Mouse (Mus musculus) monocyte, adult 2 months (primary cell): ENCODE data around the gene Aqp6.

Experiments
- DNase-seq, 2 experiments: peaks; one replicate each; pipeline ENCODE4 v3.0.0; 2022; ENCODE audit warnings: low spot score in 2 of 2, low read depth in 1 of 2

The Aqp6 gene

GRCm38 (mm10) chr15:99600986-99601822 lies at the start of gene Aqp6:
Gene Aqp6, plus strand, starts transcription at chr15:99601400.
- DNase-seq = no peak

- DNase-seq = no peak
Measured at GRCm38 (mm10) chr15:99553767-99554166, 47.4 kb upstream of the Aqp6 start.

- DNase-seq = no peak
Measured at GRCm38 (mm10) chr15:99558947-99559346, 42.3 kb upstream of the Aqp6 start.

GRCm38 (mm10) chr15:99560246-99560645 lies 41.0 kb upstream of the Aqp6 start:
- no peak for DNase-seq

GRCm38 (mm10) chr15:99567371-99567770 lies 33.8 kb upstream of the Aqp6 start:
- no peak for DNase-seq

GRCm38 (mm10) chr15:99568682-99569081 lies 32.5 kb upstream of the Aqp6 start:
- DNase-seq = no peak

GRCm38 (mm10) chr15:99569123-99569522 lies 32.1 kb upstream of the Aqp6 start:
- DNase-seq = no peak

GRCm38 (mm10) chr15:99578802-99579485 lies 22.3 kb upstream of the Aqp6 start, which contains the start of gene Aqp2:
Gene Aqp2, plus strand, starts transcription at chr15:99579055.
- no peak for DNase-seq

GRCm38 (mm10) chr15:99583463-99584344 lies 17.5 kb upstream of the Aqp6 start:
- no peak for DNase-seq

- DNase-seq = no peak
Measured at GRCm38 (mm10) chr15:99584407-99585202, 16.6 kb upstream of the Aqp6 start.

GRCm38 (mm10) chr15:99585741-99586140 lies 15.5 kb upstream of the Aqp6 start:
- DNase-seq = no peak

- DNase-seq = no peak
Measured at GRCm38 (mm10) chr15:99586525-99586924, 14.7 kb upstream of the Aqp6 start.

GRCm38 (mm10) chr15:99589237-99589636 lies 12.0 kb upstream of the Aqp6 start:
- DNase-seq = no peak

- DNase-seq = no peak
Measured at GRCm38 (mm10) chr15:99589704-99590103, 11.5 kb upstream of the Aqp6 start.

GRCm38 (mm10) chr15:99590429-99591084 lies 10.6 kb upstream of the Aqp6 start, which contains the start of gene Aqp5:
Gene Aqp5, plus strand, starts transcription at chr15:99590782.
- no peak for DNase-seq

GRCm38 (mm10) chr15:99592177-99592576 lies 9.0 kb upstream of the Aqp6 start:
- no peak for DNase-seq

- DNase-seq = no peak
Measured at GRCm38 (mm10) chr15:99592877-99593276, 8.3 kb upstream of the Aqp6 start.

- DNase-seq = no peak
Measured at GRCm38 (mm10) chr15:99594951-99595350, 6.2 kb upstream of the Aqp6 start.

GRCm38 (mm10) chr15:99596056-99596687 lies 5.0 kb upstream of the Aqp6 start:
- peak; percentile 58 to 70 for DNase-seq
